Mouse (Mus musculus): ENCODE measurements around the gene Atp5g3.

DNA sequence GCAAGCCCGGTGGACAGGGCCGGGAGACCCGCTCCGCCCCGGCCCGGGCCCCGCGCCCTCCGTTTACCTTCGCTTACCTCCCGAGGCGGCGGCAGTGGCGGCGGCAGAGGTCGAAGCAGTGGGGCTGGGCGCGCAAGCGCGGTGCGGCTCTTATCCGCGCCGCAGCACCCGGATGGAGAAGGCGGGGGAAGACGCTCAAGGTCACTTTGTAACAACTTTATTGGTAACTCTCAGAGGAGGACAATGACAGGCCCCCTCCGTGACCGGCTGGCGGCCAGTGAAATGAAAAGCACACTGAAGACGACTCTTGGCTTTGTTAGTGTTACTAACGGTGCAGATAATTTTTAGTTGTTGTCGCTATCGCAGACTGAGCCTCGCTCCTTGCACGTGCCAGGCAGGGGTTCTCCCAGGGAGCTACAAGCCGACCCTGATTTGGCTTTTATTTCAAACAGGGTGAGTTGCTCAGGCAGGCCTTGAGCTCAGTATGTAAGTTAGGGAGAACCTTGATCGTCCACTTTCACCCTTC lies at the start of gene Atp5g3:
- TF ChIP-seq CTCF (conservative IDR thresholded peaks at IDR 0.05; ENCODE audit: low read length), result no peak
- no peak for TF ChIP-seq NANOG (IDR thresholded peaks at IDR 0.05; ENCODE audit: borderline replicate concordance, low read length)
- TF ChIP-seq POU5F1 (IDR thresholded peaks at IDR 0.05; ENCODE audit: borderline replicate concordance, low read length), result no peak
